Mouse (Mus musculus): ENCODE results near the gene Acvr2b. TPM values are rescaled to one million over a fixed set of nuclear protein-coding genes. Genes with fewer than 3 reads are reported as not detected.
A peak's percentile ranks its signal among the peaks of the same experiment; 100 is the strongest.

The Acvr2b gene
- polyA plus RNA-seq (2012; fragmentation: generic; extraction: Trizol): 0.83 TPM
- long read RNA-seq, experiment 1: 0 reads
- long read RNA-seq, experiment 2, partial matches to known transcripts: 0 of 1 reads
- long read RNA-seq, experiment 2, other reads (novel, unspliced or antisense): 1 of 1 reads

DNA sequence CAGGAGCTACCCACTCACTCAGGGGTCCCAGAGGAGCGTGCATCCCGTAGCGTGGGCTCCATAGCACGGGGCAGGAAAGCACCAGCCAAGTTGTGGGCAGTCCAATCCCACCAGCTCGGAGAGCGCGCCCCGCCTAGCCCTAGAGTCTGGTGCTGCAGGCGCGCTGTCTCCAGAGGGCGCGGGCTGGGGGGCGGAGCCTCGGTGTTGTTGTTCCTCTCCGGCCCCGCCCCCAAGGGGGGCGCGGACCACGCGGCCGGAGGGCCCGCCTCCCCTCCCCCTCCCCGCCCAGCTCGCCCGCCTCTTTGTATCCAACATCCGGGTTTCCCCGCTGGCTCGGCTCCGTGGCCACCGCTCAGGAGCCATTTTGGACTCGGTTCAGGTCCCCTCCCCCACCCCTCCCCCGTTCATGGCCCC is at the start of gene Acvr2b:
Gene Acvr2b, plus strand, starts transcription at position 318 of the 414 bp plus-strand sequence.
- no peak for TF ChIP-seq CTCF (IDR thresholded peaks at IDR 0.05; ENCODE audit: control insufficient read depth, insufficient read depth, insufficient read length)
- peak; percentile 25 for TF ChIP-seq MAX (IDR thresholded peaks at IDR 0.05)

DNA sequence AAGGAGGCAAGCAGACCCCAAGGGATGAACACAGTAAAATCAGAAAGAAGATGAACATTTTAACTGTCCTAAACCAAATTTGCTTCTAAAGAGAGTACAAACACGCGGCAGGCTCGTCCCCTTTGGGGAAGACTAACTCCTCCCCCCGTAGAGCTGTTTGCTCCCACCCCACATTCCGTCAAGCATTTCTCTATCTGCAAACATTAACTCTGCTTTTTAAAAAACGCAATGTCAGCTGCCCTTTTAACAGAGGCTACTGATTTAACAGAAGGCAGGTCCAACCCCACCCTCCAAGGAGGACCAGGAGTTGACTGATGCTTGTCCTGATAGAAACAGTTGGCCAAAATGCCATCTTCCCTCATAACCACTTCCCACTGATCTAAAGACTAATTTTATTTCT is 48.0 kb upstream of the Acvr2b start:
- Histone ChIP-seq H3K27me3 (ENCODE audit: control insufficient read depth, insufficient read depth, insufficient read length) (no peaks in the 10 kb centered on the region), H3K4me3 (ENCODE audit: insufficient read depth, poor library complexity, severe bottlenecking) (no peak overlapping the region), H3K36me3 (ENCODE audit: control insufficient read depth, insufficient read depth) (no peaks in the 10 kb centered on the region), H3ac (ENCODE audit: control insufficient read depth, insufficient read length, low read depth) (no peak overlapping the region), H3K79me2 (ENCODE audit: control insufficient read depth, insufficient read depth) (no peaks in the 10 kb centered on the region), H3K79me3 (ENCODE audit: low read depth) (no peaks in the 10 kb centered on the region)
- no peak for TF ChIP-seq USF1 (IDR thresholded peaks at IDR 0.05; ENCODE audit: low read depth)
- TF ChIP-seq FOSL1 (IDR thresholded peaks at IDR 0.05; ENCODE audit: insufficient read depth, low read length, poor library complexity, severe bottlenecking): no peak
- no peak for TF ChIP-seq MYOD1 (IDR thresholded peaks at IDR 0.05; ENCODE audit: control insufficient read depth, insufficient read length, low read depth)
- TF ChIP-seq CTCF (IDR thresholded peaks at IDR 0.05; ENCODE audit: control insufficient read depth, insufficient read depth, insufficient read length): no peak
- TF ChIP-seq CEBPB (IDR thresholded peaks at IDR 0.05; ENCODE audit: low read depth): no peak
- TF ChIP-seq MYOG (IDR thresholded peaks at IDR 0.05; ENCODE audit: control insufficient read depth, extremely low read depth, insufficient read length): no peak
- TF ChIP-seq MAX (IDR thresholded peaks at IDR 0.05): no peak

More for the DNA sequence above, at the start of gene Acvr2b:
- Histone ChIP-seq H3K79me2 (ENCODE audit: control insufficient read depth, insufficient read depth) (no peaks in the 10 kb centered on the region), H3ac (ENCODE audit: control insufficient read depth, insufficient read length, low read depth) (peak within 1 kb of the TSS; percentile 77), H3K27me3 (ENCODE audit: control insufficient read depth, insufficient read depth, insufficient read length) (peaks cover 7% of the 10 kb centered on the region), H3K4me3 (ENCODE audit: insufficient read depth, poor library complexity, severe bottlenecking) (peak within 1 kb of the TSS; percentile 41), H3K79me3 (ENCODE audit: low read depth) (no peaks in the 10 kb centered on the region), H3K36me3 (ENCODE audit: control insufficient read depth, insufficient read depth) (no peaks in the 10 kb centered on the region)

GRCm38 (mm10) chr9:119355943-119356342 is 46.0 kb upstream of the Acvr2b start:
- TF ChIP-seq USF1 (IDR thresholded peaks at IDR 0.05; ENCODE audit: low read depth) (no peak), CEBPB (IDR thresholded peaks at IDR 0.05; ENCODE audit: low read depth) (no peak), MYOG (IDR thresholded peaks at IDR 0.05; ENCODE audit: control insufficient read depth, extremely low read depth, insufficient read length) (no peak), MAX (IDR thresholded peaks at IDR 0.05) (no peak), FOSL1 (IDR thresholded peaks at IDR 0.05; ENCODE audit: insufficient read depth, low read length, poor library complexity, severe bottlenecking) (no peak), CTCF (IDR thresholded peaks at IDR 0.05; ENCODE audit: control insufficient read depth, insufficient read depth, insufficient read length) (no peak), MYOD1 (IDR thresholded peaks at IDR 0.05; ENCODE audit: control insufficient read depth, insufficient read length, low read depth) (no peak)

DNA sequence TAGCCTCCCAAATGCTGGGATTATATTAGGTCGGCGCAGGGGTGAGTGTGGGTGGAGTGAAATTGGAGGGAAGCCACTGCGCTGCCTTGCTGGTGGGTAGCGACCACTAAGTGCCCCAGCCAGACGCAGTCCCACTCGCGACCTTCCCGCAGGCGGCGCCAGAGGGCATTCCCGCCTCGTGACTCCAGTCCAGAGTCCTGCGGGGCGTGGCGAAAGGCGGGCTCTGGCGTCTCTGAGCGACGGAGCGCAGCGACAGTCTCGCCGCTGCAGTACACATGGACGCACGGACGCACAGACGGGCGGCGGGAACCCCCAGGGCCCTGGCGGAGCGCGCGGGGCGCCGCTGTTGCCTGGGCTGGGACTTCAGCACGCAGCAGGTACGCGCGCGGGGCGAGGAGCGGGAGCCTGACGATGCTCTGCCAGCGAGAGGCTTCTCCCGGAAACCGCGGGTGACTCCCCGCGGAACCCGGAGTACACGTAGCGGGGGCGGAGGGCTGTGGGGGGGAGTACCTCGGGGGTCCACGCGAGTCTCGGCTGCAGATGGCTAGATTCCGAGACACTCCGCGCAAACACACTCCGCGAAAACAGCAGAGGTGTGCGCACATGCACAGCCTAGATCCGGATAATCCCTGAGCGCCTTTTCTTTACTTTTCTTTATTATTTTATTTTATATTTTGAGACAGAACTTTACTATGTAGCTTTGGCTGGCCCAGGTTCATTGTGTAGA is 44.4 kb upstream of the Acvr2b start, which contains the start of gene Xylb:
Gene Xylb, plus strand, starts transcription at position 51 of the 727 bp plus-strand sequence.
- no peaks in the 10 kb centered on the region for H3K27me3 ChIP-seq (ENCODE audit: control insufficient read depth, insufficient read depth, insufficient read length)
- TF ChIP-seq MYOD1 (IDR thresholded peaks at IDR 0.05; ENCODE audit: control insufficient read depth, insufficient read length, low read depth) (no peak), CEBPB (IDR thresholded peaks at IDR 0.05; ENCODE audit: low read depth) (no peak), MAX (IDR thresholded peaks at IDR 0.05) (no peak), USF1 (IDR thresholded peaks at IDR 0.05; ENCODE audit: low read depth) (peak; percentile 11), FOSL1 (IDR thresholded peaks at IDR 0.05; ENCODE audit: insufficient read depth, low read length, poor library complexity, severe bottlenecking) (no peak), CTCF (IDR thresholded peaks at IDR 0.05; ENCODE audit: control insufficient read depth, insufficient read depth, insufficient read length) (peak; percentile 76), MYOG (IDR thresholded peaks at IDR 0.05; ENCODE audit: control insufficient read depth, extremely low read depth, insufficient read length) (no peak)
- no peaks in the 10 kb centered on the region for H3K79me2 ChIP-seq (ENCODE audit: control insufficient read depth, insufficient read depth)
- no peaks in the 10 kb centered on the region for H3K36me3 ChIP-seq (ENCODE audit: control insufficient read depth, insufficient read depth)
- H3K4me3 ChIP-seq (ENCODE audit: insufficient read depth, poor library complexity, severe bottlenecking): peak within 1 kb of the TSS; percentile 34
- no peaks in the 10 kb centered on the region for H3K79me3 ChIP-seq (ENCODE audit: low read depth)
- H3ac ChIP-seq (ENCODE audit: control insufficient read depth, insufficient read length, low read depth): peak within 1 kb of the TSS; percentile 18

More at GRCm38 (mm10) chr9:119355943-119356342, 46.0 kb upstream of the Acvr2b start:
- no peaks in the 10 kb centered on the region for H3K36me3 ChIP-seq (ENCODE audit: control insufficient read depth, insufficient read depth)
- H3ac ChIP-seq (ENCODE audit: control insufficient read depth, insufficient read length, low read depth): no peak overlapping the region
- H3K4me3 ChIP-seq (ENCODE audit: insufficient read depth, poor library complexity, severe bottlenecking): no peak overlapping the region
- H3K79me2 ChIP-seq (ENCODE audit: control insufficient read depth, insufficient read depth): no peaks in the 10 kb centered on the region
- H3K79me3 ChIP-seq (ENCODE audit: low read depth): no peaks in the 10 kb centered on the region
- no peaks in the 10 kb centered on the region for H3K27me3 ChIP-seq (ENCODE audit: control insufficient read depth, insufficient read depth, insufficient read length)

GRCm38 (mm10) chr9:119358058-119358429 is 43.9 kb upstream of the Acvr2b start:
- no peaks in the 10 kb centered on the region for H3K79me3 ChIP-seq (ENCODE audit: low read depth)
- H3K36me3 ChIP-seq (ENCODE audit: control insufficient read depth, insufficient read depth): no peaks in the 10 kb centered on the region
- TF ChIP-seq MYOG (IDR thresholded peaks at IDR 0.05; ENCODE audit: control insufficient read depth, extremely low read depth, insufficient read length) (no peak), MYOD1 (IDR thresholded peaks at IDR 0.05; ENCODE audit: control insufficient read depth, insufficient read length, low read depth) (no peak), MAX (IDR thresholded peaks at IDR 0.05) (no peak), CEBPB (IDR thresholded peaks at IDR 0.05; ENCODE audit: low read depth) (no peak), CTCF (IDR thresholded peaks at IDR 0.05; ENCODE audit: control insufficient read depth, insufficient read depth, insufficient read length) (no peak), USF1 (IDR thresholded peaks at IDR 0.05; ENCODE audit: low read depth) (no peak), FOSL1 (IDR thresholded peaks at IDR 0.05; ENCODE audit: insufficient read depth, low read length, poor library complexity, severe bottlenecking) (no peak)
- no peaks in the 10 kb centered on the region for H3K79me2 ChIP-seq (ENCODE audit: control insufficient read depth, insufficient read depth)
- no peak overlapping the region for H3ac ChIP-seq (ENCODE audit: control insufficient read depth, insufficient read length, low read depth)
- H3K27me3 ChIP-seq (ENCODE audit: control insufficient read depth, insufficient read depth, insufficient read length): no peaks in the 10 kb centered on the region
- no peak overlapping the region for H3K4me3 ChIP-seq (ENCODE audit: insufficient read depth, poor library complexity, severe bottlenecking)

All from C2C12 (cell line).